Mouse (Mus musculus) left cerebral cortex, adult 18-20 months (tissue): Measurements from ENCODE around the gene 2300002M23Rik. TPM values are rescaled to one million over a fixed set of nuclear protein-coding genes. Genes with fewer than 3 reads are reported as not detected.

ENCODE experiments used
- DNase-seq, 2 experiments: peaks; one replicate each; pipeline ENCODE4 v3.0.0; 2021 to 2022; ENCODE audit warnings: low spot score in 2 of 2, mixed read lengths in 1 of 2
- total RNA-seq, 2 experiments: library from RNA; stranded (reverse); gene quantifications; 2 replicates each; pipeline ENCODE4 v1.2.3; 2021

Gene 2300002M23Rik
- total RNA-seq, 2 experiments from 2014 or later: not detected

- no peak for DNase-seq
Observed at GRCm38 (mm10) chr17:35601736-35602354, 34.6 kb downstream of the 2300002M23Rik start.

GRCm38 (mm10) chr17:35617127-35617526 is 49.9 kb downstream of the 2300002M23Rik start:
- no peak for DNase-seq

Other genes with a start within 250 kb of the 2300002M23Rik start
- 1 to 10 TPM in 1 of 2 experiments, under 1 TPM in 1; 0.79 to 1.2 TPM for gene H2-Q1, start 247.0 kb upstream of the 2300002M23Rik start, total RNA-seq
- gene H2-Q2, start 225.2 kb upstream of the 2300002M23Rik start, total RNA-seq: under 1 TPM; 0.44 to 0.82 TPM
- 1 to 10 TPM; 2.9 to 4.1 TPM for gene H2-Q4, start 187.8 kb upstream of the 2300002M23Rik start, total RNA-seq
- 1 to 10 TPM in 1 of 2 experiments, under 1 TPM in 1; 0.96 to 1.4 TPM for gene H2-Q6, start 142.6 kb upstream of the 2300002M23Rik start, total RNA-seq
- gene H2-Q7, start 128.3 kb upstream of the 2300002M23Rik start, total RNA-seq: 1 to 10 TPM in 1 of 2 experiments, under 1 TPM in 1; 0.53 to 1.4 TPM
- under 1 TPM; 0.33 to 0.46 TPM for gene H2-Q10, start 97.4 kb upstream of the 2300002M23Rik start, total RNA-seq
- gene Pou5f1, start 61.4 kb upstream of the 2300002M23Rik start, total RNA-seq: not detected
- gene Tcf19, start 50.6 kb upstream of the 2300002M23Rik start, total RNA-seq: 10 to 100 TPM; 10.1 to 13.7 TPM
- 10 to 100 TPM; 14.2 to 16.2 TPM for gene Cchcr1, start 50.4 kb upstream of the 2300002M23Rik start, total RNA-seq
- gene Psors1c2, start 34.2 kb upstream of the 2300002M23Rik start, total RNA-seq: under 1 TPM; 0.44 to 0.84 TPM
- 1 to 10 TPM in 1 of 2 experiments, under 1 TPM in 1; 1.00 to 1.7 TPM for gene Cdsn, start 15.3 kb upstream of the 2300002M23Rik start, total RNA-seq
- gene Sfta2, start 34.1 kb downstream of the 2300002M23Rik start, total RNA-seq: not detected
- not detected for gene Gm9573, start 59.2 kb downstream of the 2300002M23Rik start, total RNA-seq
- not detected for gene Mucl3, start 76.2 kb downstream of the 2300002M23Rik start, total RNA-seq
- gene Vars2, start 100.1 kb downstream of the 2300002M23Rik start, total RNA-seq: 10 to 100 TPM; 34.3 to 35.1 TPM
- gene Gtf2h4, start 106.3 kb downstream of the 2300002M23Rik start, total RNA-seq: 10 to 100 TPM; 26.7 to 37.5 TPM
- 10 to 100 TPM; 49.0 to 51.5 TPM for gene Ddr1, start 137.2 kb downstream of the 2300002M23Rik start, total RNA-seq